In the genomic region with DNA sequence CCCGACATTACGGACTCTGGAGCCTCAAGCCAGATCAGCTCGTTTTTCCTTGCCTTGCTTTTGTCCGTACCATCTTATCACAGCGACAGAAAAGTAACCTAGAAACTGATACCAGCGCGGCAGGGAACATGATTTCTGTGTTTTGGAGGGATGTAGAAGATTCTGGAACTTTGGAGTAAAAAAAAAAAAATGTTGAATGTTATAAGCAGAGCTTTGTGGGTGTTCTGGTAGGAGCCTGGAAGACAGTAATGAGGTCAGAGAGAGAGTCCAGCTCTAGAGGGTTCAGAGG, we compare ENCODE assay signal across 16 mouse cellular contexts. TPM values are rescaled to one million over a fixed set of nuclear protein-coding genes. Genes with fewer than 3 reads are reported as not detected.
DNase-seq lines count a peak whose midpoint lies in the region; ATAC-seq and TF ChIP-seq lines count a peak whose summit lies in the region.
"Had no signal": no experiment of that assay in that cellular context is flagged by ENCODE, and none has a peak within 500 bp of the region (broad histone marks: within the 10 kb centered on the region; RNA-seq: fewer than 3 reads in every experiment).

No protein-coding gene starts in this region.

- DNase-seq in heart, postnatal 14 days = no peak
- no peak for DNase-seq in limb, embryonic 10.5 days (ENCODE audit: low spot score)
- DNase-seq in hindbrain, postnatal 0 days (ENCODE audit: low spot score) = no peak
- DNase-seq: cerebellum, adult 2 months; midbrain, embryonic 14.5 days; right cerebral cortex, adult 18-20 months had no signal

- no peaks in the 10 kb centered on the region for H3K36me3 ChIP-seq in heart, embryonic 13.5 days
- H3K36me3 ChIP-seq in megakaryocyte, embryonic 14.5 days (replicated peaks; ENCODE audit: low read length) = no peaks in the 10 kb centered on the region
- H3K36me3 ChIP-seq in limb, embryonic 10.5 days = no peaks in the 10 kb centered on the region
- no peaks in the 10 kb centered on the region for H3K36me3 ChIP-seq in macrophage (ENCODE audit: inconsistent target)
- no peaks in the 10 kb centered on the region for H3K36me3 ChIP-seq in hindbrain, postnatal 0 days (ENCODE audit: insufficient read depth, low read length)
- no peaks in the 10 kb centered on the region for H3K36me3 ChIP-seq in kidney, embryonic 14.5 days (ENCODE audit: control insufficient read depth, insufficient read depth, low read length)
- H3K36me3 ChIP-seq: limb, embryonic 12.5 days; neural tube, embryonic 13.5 days had no signal

- no peak overlapping the region for H3K9ac ChIP-seq in heart, embryonic 13.5 days
- no peak overlapping the region for H3K9ac ChIP-seq in hindbrain, postnatal 0 days (replicated peaks; ENCODE audit: low read length)
- no peak overlapping the region for H3K9ac ChIP-seq in kidney, embryonic 14.5 days (ENCODE audit: low read depth, low read length)
- H3K9ac ChIP-seq: limb, embryonic 12.5 days; neural tube, embryonic 13.5 days had no signal

- H3K79me2 ChIP-seq in macrophage (ENCODE audit: inconsistent target) = no peaks in the 10 kb centered on the region

- H3K27me3 ChIP-seq in heart, embryonic 13.5 days (replicated peaks) = no peaks in the 10 kb centered on the region
- H3K27me3 ChIP-seq in megakaryocyte, embryonic 14.5 days (replicated peaks) = peaks cover 1% of the 10 kb centered on the region
- H3K27me3 ChIP-seq in limb, embryonic 10.5 days (ENCODE audit: low read depth, poor library complexity, severe bottlenecking) = no peaks in the 10 kb centered on the region
- no peaks in the 10 kb centered on the region for H3K27me3 ChIP-seq in hindbrain, postnatal 0 days (ENCODE audit: insufficient read depth, low read length)
- no peaks in the 10 kb centered on the region for H3K27me3 ChIP-seq in kidney, embryonic 14.5 days (ENCODE audit: control insufficient read depth, insufficient read depth, low read length)
- H3K27me3 ChIP-seq: limb, embryonic 12.5 days; neural tube, embryonic 13.5 days had no signal

- intact Hi-C loops in heart, postnatal 14 days (cut with DNase I) = no loop called here

- no peaks in the 10 kb centered on the region for H3K4me1 ChIP-seq in heart, embryonic 13.5 days
- H3K4me1 ChIP-seq in megakaryocyte, embryonic 14.5 days = peaks cover 6% of the 10 kb centered on the region
- peaks cover 11% of the 10 kb centered on the region for H3K4me1 ChIP-seq in limb, embryonic 10.5 days
- no peaks in the 10 kb centered on the region for H3K4me1 ChIP-seq in hindbrain, postnatal 0 days (ENCODE audit: insufficient read depth, low read length)
- no peaks in the 10 kb centered on the region for H3K4me1 ChIP-seq in kidney, embryonic 14.5 days (ENCODE audit: control insufficient read depth, insufficient read depth, low read length)
- H3K4me1 ChIP-seq: neural tube, embryonic 13.5 days had no signal

- WGBS in heart, embryonic 13.5 days = 49% methylated on average over 7 of the region's 7 CpGs
- WGBS in limb, embryonic 10.5 days = 76% methylated on average over 7 of the region's 7 CpGs
- 46% methylated on average over 7 of the region's 7 CpGs for WGBS in macrophage (ENCODE audit: missing documents)
- 86% methylated on average over 7 of the region's 7 CpGs for WGBS in hindbrain, postnatal 0 days
- WGBS in kidney, embryonic 14.5 days = 79% methylated on average over 7 of the region's 7 CpGs

- no peaks in the 10 kb centered on the region for H3K9me3 ChIP-seq in heart, embryonic 13.5 days
- no peaks in the 10 kb centered on the region for H3K9me3 ChIP-seq in megakaryocyte, embryonic 14.5 days
- no peaks in the 10 kb centered on the region for H3K9me3 ChIP-seq in limb, embryonic 10.5 days (replicated peaks)
- H3K9me3 ChIP-seq in hindbrain, postnatal 0 days (ENCODE audit: low read length) = no peaks in the 10 kb centered on the region
- no peaks in the 10 kb centered on the region for H3K9me3 ChIP-seq in kidney, embryonic 14.5 days (ENCODE audit: control insufficient read depth, low read length)
- H3K9me3 ChIP-seq: limb, embryonic 12.5 days; neural tube, embryonic 13.5 days had no signal

- no peak for TF ChIP-seq CTCF in hindbrain, postnatal 0 days (IDR thresholded peaks at IDR 0.05; ENCODE audit: low read depth)

- no peak overlapping the region for H3K4me3 ChIP-seq in heart, embryonic 13.5 days
- H3K4me3 ChIP-seq in megakaryocyte, embryonic 14.5 days (replicated peaks) = peak overlapping the region; percentile 79
- H3K4me3 ChIP-seq in limb, embryonic 10.5 days = no peak overlapping the region
- no peak overlapping the region for H3K4me3 ChIP-seq in macrophage (ENCODE audit: inconsistent target)
- no peak overlapping the region for H3K4me3 ChIP-seq in hindbrain, postnatal 0 days (ENCODE audit: low read length)
- H3K4me3 ChIP-seq in kidney, embryonic 14.5 days (ENCODE audit: low read length) = no peak overlapping the region
- H3K4me3 ChIP-seq: limb, embryonic 12.5 days; neural tube, embryonic 13.5 days had no signal

- H3K27ac ChIP-seq in heart, embryonic 13.5 days (replicated peaks) = peak overlapping the region; percentile 59; the same call in 1 of the 2 replicates
- peak overlapping the region; percentile 59 for H3K27ac ChIP-seq in limb, embryonic 10.5 days
- H3K27ac ChIP-seq in macrophage = 0 out of 2 replicates have a peak overlapping the region, but pooled peaks have one; percentile 4
- H3K27ac ChIP-seq in hindbrain, postnatal 0 days = no peak overlapping the region
- H3K27ac ChIP-seq in kidney, embryonic 14.5 days (ENCODE audit: low read depth, low read length) = no peak overlapping the region
- H3K27ac ChIP-seq: limb, embryonic 12.5 days; neural tube, embryonic 13.5 days had no signal

- peak overlapping the region; percentile 27 for H3K4me2 ChIP-seq in heart, embryonic 13.5 days
- no peak overlapping the region for H3K4me2 ChIP-seq in hindbrain, postnatal 0 days (ENCODE audit: low read depth, low read length)
- no peak overlapping the region for H3K4me2 ChIP-seq in kidney, embryonic 14.5 days (replicated peaks; ENCODE audit: low read depth, low read length)
- H3K4me2 ChIP-seq: limb, embryonic 12.5 days; neural tube, embryonic 13.5 days had no signal

- no peak for ATAC-seq in heart, embryonic 13.5 days (ENCODE audit: extremely low read depth, insufficient number of reproducible peaks, low FRiP score, low TSS enrichment)
- ATAC-seq in megakaryocyte, adult 5-6 weeks (ENCODE audit: poor library complexity, severe bottlenecking) = no peak
- ATAC-seq in hindbrain, postnatal 0 days = no peak
- no peak for ATAC-seq in kidney, embryonic 14.5 days (ENCODE audit: low FRiP score, low TSS enrichment)
- ATAC-seq: forebrain, embryonic 16.5 days had no signal

RNA-seq across cellular contexts. Expression of gene Dazl, which starts 38.5 kb away (rescaled TPM):
- 0.17 and 0.23 TPM in 2 replicates for polyA plus RNA-seq in heart, embryonic 13.5 days (2015; fragmentation: Nextera tagmentation; extraction: Ambion mirVana)
- total RNA-seq in heart, postnatal 14 days (2021) = under 1 TPM; 0.17 TPM
- polyA plus RNA-seq in megakaryocyte, embryonic 14.5 days (2012; ENCODE audit: insufficient read depth, low replicate concordance) = not detected in 2 replicates
- 0.13 TPM in 1 of 2 replicates, not detected in the other for total RNA-seq in megakaryocyte, adult 5-6 weeks (2015)
- total RNA-seq in megakaryocyte, adult 5-6 weeks (2017) = not detected in 2 replicates
- not detected in 2 replicates for polyA plus RNA-seq in limb, embryonic 10.5 days (2016; fragmentation: Nextera tagmentation; extraction: Ambion mirVana)
- under 1 TPM in 2 of 26 experiments, not detected in 24; 0.22 to 0.27 TPM for total RNA-seq in macrophage (2018; cell fraction: chromatin; rRNA removed)
- total RNA-seq in macrophage (2018; cell fraction: cytosol; rRNA removed) = under 1 TPM in 21 of 26 experiments, not detected in 5; 0.03 to 0.40 (median 0.09) TPM
- total RNA-seq in macrophage (2018; cell fraction: nucleus; rRNA removed) = 1 to 10 TPM in 1 of 26 experiments, under 1 TPM in 2, not detected in 23; 0.68 to 1.3 (median 0.76) TPM
- 0.21 TPM in 1 of 3 replicates, not detected in the others for polyA plus RNA-seq in macrophage (2018)
- total RNA-seq in hindbrain, postnatal 0 days (2014; rRNA removed) = 0.42 TPM in 1 of 2 replicates, not detected in the other
- polyA plus RNA-seq in hindbrain, postnatal 0 days (2015; fragmentation: Nextera tagmentation; extraction: Ambion mirVana) = 0.48 and 1.9 TPM in 2 replicates
- polyA plus RNA-seq in kidney, embryonic 14.5 days (2014; fragmentation: Nextera tagmentation; extraction: Ambion mirVana) = not detected in 2 replicates
- total RNA-seq: megakaryocyte progenitor cell, adult 5-6 weeks had no signal
- polyA plus RNA-seq: embryonic facial prominence, embryonic 11.5 days; limb, embryonic 12.5 days had no signal

Comparison
In these comparisons a context has a peak if more than half of its experiments do, and no peak if none do; other contexts are left out.
1. H3K27ac ChIP-seq: peak in heart, embryonic 13.5 days (single experiment), limb, embryonic 10.5 days (single experiment) and macrophage (single experiment); none in hindbrain, postnatal 0 days (single experiment) and kidney, embryonic 14.5 days (single experiment).